Mouse (Mus musculus) kidney, adult 10 weeks (tissue): ENCODE results near the gene Shcbp1. TPM values are rescaled to one million over a fixed set of nuclear protein-coding genes. Genes with fewer than 3 reads are reported as not detected.

Experiments used
- polyA plus RNA-seq: library from polyadenylated mRNA; stranded (reverse); fragments of 350-450 nt; fragmentation: Illumina TruSeq; extraction: RNeasy Lipid Tissue Mini Kit (QIAGEN cat#74804); gene quantifications from one replicate; pipeline ENCODE4 v1.2.3, GENCODE M21; 2014; ENCODE audit warnings: low read depth, low replicate concordance

The Shcbp1 gene
- polyA plus RNA-seq = 2.6 TPM

GRCm38 (mm10) chr8:4779254-4780055 lies at the start of gene Shcbp1:
TSS of gene Shcbp1 (minus strand) at chr8:4779567.

Other genes starting within 250 kb of the Shcbp1 start
- 54.9 TPM for gene Zfp958, start 166.4 kb downstream of the Shcbp1 start, polyA plus RNA-seq